20 mouse cellular contexts compared by ENCODE assay signal in genomic region chr3:130153117-130153516, GRCm38 (mm10). TPM values are rescaled to one million over a fixed set of nuclear protein-coding genes. Genes with fewer than 3 reads are reported as not detected.
"Had no signal": no experiment of that assay in that cellular context is flagged by ENCODE, and none has a peak within 500 bp of the region (broad histone marks: within the 10 kb centered on the region; RNA-seq: fewer than 3 reads in every experiment).

No protein-coding gene starts in this region.

- H3K36me3 ChIP-seq: liver, embryonic 15.5 days; lung, embryonic 15.5 days; midbrain, embryonic 12.5 days; midbrain, embryonic 15.5 days; neural tube, embryonic 12.5 days; stomach, embryonic 15.5 days had no signal

- H3K4me2 ChIP-seq: liver, embryonic 15.5 days; lung, embryonic 15.5 days; midbrain, embryonic 12.5 days; midbrain, embryonic 15.5 days; neural tube, embryonic 12.5 days; stomach, embryonic 15.5 days had no signal

- H3K4me1 ChIP-seq: liver, embryonic 15.5 days; lung, embryonic 15.5 days; megakaryocyte, embryonic 14.5 days; midbrain, embryonic 12.5 days; midbrain, embryonic 15.5 days; neural tube, embryonic 12.5 days; stomach, embryonic 15.5 days had no signal

- H3K9me3 ChIP-seq: liver, embryonic 15.5 days; lung, embryonic 15.5 days; midbrain, embryonic 12.5 days; midbrain, embryonic 15.5 days; neural tube, embryonic 12.5 days; stomach, embryonic 15.5 days had no signal

- H3K27ac ChIP-seq: liver, embryonic 15.5 days; lung, embryonic 15.5 days; macrophage; midbrain, embryonic 12.5 days; midbrain, embryonic 15.5 days; neural tube, embryonic 12.5 days; stomach, embryonic 15.5 days; stomach, postnatal 0 days had no signal

- H3K9ac ChIP-seq: liver, embryonic 15.5 days; liver, postnatal 0 days; lung, embryonic 15.5 days; midbrain, embryonic 12.5 days; midbrain, embryonic 15.5 days; neural tube, embryonic 12.5 days; stomach, embryonic 15.5 days had no signal

- DNase-seq: liver, postnatal 0 days; lung, adult 2 months; lung, postnatal 14 days; lung, postnatal 36 days; right cerebral cortex, postnatal 14 days; thymus, adult 18-20 months; thymus, postnatal 14 days; thymus, postnatal 36 days had no signal

- ATAC-seq: liver, postnatal 0 days; lung, postnatal 0 days; midbrain, embryonic 15.5 days had no signal

- H3K27me3 ChIP-seq: liver, embryonic 15.5 days; lung, embryonic 15.5 days; megakaryocyte, embryonic 14.5 days; midbrain, embryonic 12.5 days; midbrain, embryonic 15.5 days; neural tube, embryonic 12.5 days; stomach, embryonic 15.5 days had no signal

- H3K4me3 ChIP-seq: liver, embryonic 15.5 days; lung, embryonic 15.5 days; megakaryocyte, embryonic 14.5 days; midbrain, embryonic 12.5 days; midbrain, embryonic 15.5 days; neural tube, embryonic 12.5 days; stomach, embryonic 15.5 days had no signal

RNA-seq across cellular contexts. Expression of gene Col25a1, which starts 21.8 kb away (rescaled TPM):
- total RNA-seq: monocyte, adult 5-6 weeks; neutrophil, adult 5-6 weeks had no signal
- polyA plus RNA-seq: macrophage had no signal
